Mouse (Mus musculus) olfactory bulb, adult 2 months (tissue): Measurements from ENCODE around the gene Fubp3.
A peak's percentile ranks its signal among the peaks of the same experiment; 100 is the strongest.

ENCODE experiments used
- CTCF ChIP-seq: fragments of 200-500 bp; IDR thresholded peaks from 2 replicates; pipeline ENCODE4 v1.5.1; 2012; ENCODE audit warnings: low read depth, mild to moderate bottlenecking, low read length, moderate library complexity; ENCODE audit not compliant: insufficient read depth
- POLR2A ChIP-seq: fragments of 200-500 bp; IDR thresholded peaks from 2 replicates; pipeline ENCODE4 v1.6.1; 2012; ENCODE audit warnings: mild to moderate bottlenecking, low read depth, low read length, moderate library complexity; ENCODE audit not compliant: insufficient read depth

DNA sequence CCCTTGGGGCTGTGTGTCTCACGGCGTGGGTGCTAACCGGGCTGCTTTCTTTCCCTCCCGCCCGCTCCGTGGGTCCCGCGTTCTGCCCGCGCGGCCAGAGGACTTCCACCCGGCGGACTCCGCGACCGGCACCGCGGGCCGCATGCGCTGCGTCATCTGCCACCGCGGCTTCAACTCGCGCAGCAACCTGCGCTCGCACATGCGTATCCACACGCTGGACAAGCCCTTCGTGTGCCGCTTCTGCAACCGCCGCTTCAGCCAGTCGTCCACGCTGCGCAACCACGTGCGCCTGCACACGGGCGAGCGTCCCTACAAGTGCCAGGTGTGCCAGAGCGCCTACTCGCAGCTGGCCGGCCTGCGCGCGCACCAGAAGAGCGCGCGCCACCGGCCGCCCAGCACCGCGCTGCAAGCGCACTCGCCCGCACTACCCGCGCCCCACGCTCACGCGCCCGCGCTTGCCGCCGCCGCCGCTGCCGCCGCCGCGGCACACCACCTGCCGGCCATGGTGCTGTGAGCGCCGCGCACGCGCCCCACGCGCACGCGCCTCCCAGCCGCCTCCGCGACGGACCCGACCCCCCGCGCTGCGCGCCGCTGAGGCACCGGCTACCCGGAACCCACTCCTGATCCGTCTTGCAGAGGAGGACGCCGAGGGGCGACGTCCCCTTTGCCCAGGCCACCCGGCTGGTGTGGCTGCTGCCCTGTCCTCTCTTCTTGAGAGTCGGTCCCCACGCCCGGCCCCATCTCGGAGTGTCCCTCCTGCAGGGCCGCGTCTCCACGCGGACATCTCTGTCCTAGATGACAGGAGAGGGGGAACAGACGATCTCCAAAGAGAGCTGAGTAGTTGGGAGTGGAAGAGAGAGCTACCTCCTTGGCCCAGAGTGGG, 81.8 kb downstream of the Fubp3 start:
- TF ChIP-seq POLR2A (0 out of 2 replicates have a peak, but pooled peaks have one; percentile 26), CTCF (0 out of 2 replicates have a peak, but pooled peaks have one; percentile 5)
